Mouse (Mus musculus) frontal cortex, adult 2 months (tissue): ENCODE measurements at regions not wholly inside any gene's neighbourhood (a gene's known extent, or its start where the extent isn't known, plus 50 kb on each side); places are given as distances from the start of the nearest gene placed in this dataset.

Source experiments
- DNase-seq, 2 experiments: peaks; one replicate each; pipeline ENCODE4 v3.0.0; 2022; ENCODE audit warnings: low spot score in 1 of 2; ENCODE audit errors: extremely low spot score in 1 of 2

- DNase-seq = no peak
Observed at GRCm38 (mm10) chr7:117746393-117746792, 365.6 kb downstream of the Xylt1 start.

GRCm38 (mm10) chr7:117739706-117740105 is 358.9 kb downstream of the Xylt1 start:
- DNase-seq = peak in 1 of 2 experiments; percentile 28

GRCm38 (mm10) chr7:117735699-117736020 is 354.9 kb downstream of the Xylt1 start:
- no peak for DNase-seq

GRCm38 (mm10) chr7:117734994-117735698 is 354.4 kb downstream of the Xylt1 start:
- no peak for DNase-seq

GRCm38 (mm10) chr7:117729067-117729466 is 348.3 kb downstream of the Xylt1 start:
- no peak for DNase-seq
